Mouse (Mus musculus): ENCODE measurements around the gene Defb15. TPM values are rescaled to one million over a fixed set of nuclear protein-coding genes. Genes with fewer than 3 reads are reported as not detected.

The Defb15 gene
- polyA plus RNA-seq, 1 experiment from 2014 or later: not detected

Other genes with a start within 250 kb of the Defb15 start
- not detected in 2 replicates for gene AY761184, start 229.1 kb downstream of the Defb15 start, polyA plus RNA-seq (2014; fragmentation: Nextera tagmentation; extraction: Ambion mirVana)
- not detected in 2 replicates for gene Defa24, start 198.2 kb downstream of the Defb15 start, polyA plus RNA-seq (2014; fragmentation: Nextera tagmentation; extraction: Ambion mirVana)
- gene Defb50, start 109.2 kb downstream of the Defb15 start, polyA plus RNA-seq (2014; fragmentation: Nextera tagmentation; extraction: Ambion mirVana): not detected in 2 replicates
- gene Defb2, start 92.8 kb downstream of the Defb15 start, polyA plus RNA-seq (2014; fragmentation: Nextera tagmentation; extraction: Ambion mirVana): 0.67 TPM in 1 of 2 replicates, not detected in the other
- gene Defb10, start 73.8 kb downstream of the Defb15 start, polyA plus RNA-seq (2014; fragmentation: Nextera tagmentation; extraction: Ambion mirVana): 0.91 and 1.5 TPM in 2 replicates
- gene Defb9, start 47.3 kb downstream of the Defb15 start, polyA plus RNA-seq (2014; fragmentation: Nextera tagmentation; extraction: Ambion mirVana): not detected in 2 replicates
- 7.8 and 9.1 TPM in 2 replicates for gene Defb11, start 26.3 kb downstream of the Defb15 start, polyA plus RNA-seq (2014; fragmentation: Nextera tagmentation; extraction: Ambion mirVana)
- not detected in 2 replicates for gene Defb35, start 5.6 kb upstream of the Defb15 start, polyA plus RNA-seq (2014; fragmentation: Nextera tagmentation; extraction: Ambion mirVana)
- gene Defb13, start 14.1 kb upstream of the Defb15 start, polyA plus RNA-seq (2014; fragmentation: Nextera tagmentation; extraction: Ambion mirVana): not detected in 2 replicates
- gene Fam90a1a, start 26.0 kb upstream of the Defb15 start, polyA plus RNA-seq (2014; fragmentation: Nextera tagmentation; extraction: Ambion mirVana): not detected in 2 replicates
- gene Ccdc70, start 37.1 kb upstream of the Defb15 start, polyA plus RNA-seq (2014; fragmentation: Nextera tagmentation; extraction: Ambion mirVana): not detected in 2 replicates
- gene Atp7b, start 127.6 kb upstream of the Defb15 start, polyA plus RNA-seq (2014; fragmentation: Nextera tagmentation; extraction: Ambion mirVana): 1.3 and 1.9 TPM in 2 replicates
- 32.3 and 34.1 TPM in 2 replicates for gene Alg11, start 128.0 kb upstream of the Defb15 start, polyA plus RNA-seq (2014; fragmentation: Nextera tagmentation; extraction: Ambion mirVana)
- 0.77 and 0.91 TPM in 2 replicates for gene Nek5, start 192.3 kb upstream of the Defb15 start, polyA plus RNA-seq (2014; fragmentation: Nextera tagmentation; extraction: Ambion mirVana)
- gene Nek3, start 233.7 kb upstream of the Defb15 start, polyA plus RNA-seq (2014; fragmentation: Nextera tagmentation; extraction: Ambion mirVana): 10.2 and 10.5 TPM in 2 replicates